Mouse (Mus musculus) liver, embryonic 15.5 days (tissue): Measurements from ENCODE around the gene Pkd2. TPM values are rescaled to one million over a fixed set of nuclear protein-coding genes. Genes with fewer than 3 reads are reported as not detected.
A peak's percentile ranks its signal among the peaks of the same experiment; 100 is the strongest.
"Not testable (repeated sequence)": the region's sequence is repeated elsewhere in the genome, so short reads cannot be mapped to it uniquely, and the experiment has no call there.

Experiments used
- ATAC-seq: fragments of 200-750 bp; cut with Nextera tagmentation; 2 replicates; pipeline ENCODE4 v1.8.0; 2017; ENCODE audit warnings: moderate number of reproducible peaks, mild to moderate bottlenecking, moderate library complexity; ENCODE audit not compliant: insufficient read depth
- H3K27ac ChIP-seq: fragments of 300-500 bp; sonication (generic); replicated peaks from 2 replicates; pipeline ENCODE4 v1.5.1; 2015; ENCODE audit warnings: mild to moderate bottlenecking, inconsistent platforms
- H3K27me3 ChIP-seq: fragments of 300-500 bp; sonication (generic); 2 replicates; pipeline ENCODE4 v1.6.1; 2015; ENCODE audit warnings: mild to moderate bottlenecking, inconsistent platforms
- H3K36me3 ChIP-seq: fragments of 300-500 bp; sonication (generic); replicated peaks from 2 replicates; pipeline ENCODE4 v1.6.1; 2015; ENCODE audit warnings: moderate library complexity, mild to moderate bottlenecking, inconsistent platforms
- H3K4me1 ChIP-seq: fragments of 300-500 bp; sonication (generic); replicated peaks from 2 replicates; pipeline ENCODE4 v1.6.1; 2015; ENCODE audit warnings: inconsistent platforms
- H3K4me2 ChIP-seq: fragments of 300-500 bp; sonication (generic); 2 replicates; pipeline ENCODE4 v1.6.1; 2015; ENCODE audit warnings: moderate library complexity, mild to moderate bottlenecking, inconsistent platforms
- H3K4me3 ChIP-seq: fragments of 300-500 bp; sonication (generic); replicated peaks from 2 replicates; pipeline ENCODE4 v1.5.1; 2015; ENCODE audit warnings: mild to moderate bottlenecking, inconsistent platforms
- H3K9ac ChIP-seq: fragments of 300-500 bp; sonication (generic); 2 replicates; pipeline ENCODE4 v1.6.1; 2015; ENCODE audit warnings: moderate library complexity, mild to moderate bottlenecking, inconsistent platforms
- H3K9me3 ChIP-seq: fragments of 300-500 bp; sonication (generic); replicated peaks from 2 replicates; pipeline ENCODE4 v1.6.1; 2016; ENCODE audit warnings: inconsistent platforms
- WGBS: fragments of 180-500 bp; shearing (Covaris S2); methylation state at CpG from one replicate; pipeline ENCODE4 v1.1.7; 2015; ENCODE audit warnings: mixed read lengths; ENCODE audit not compliant: insufficient replicate concordance; 5-methylcytosine and 5-hydroxymethylcytosine counted together
- polyA plus RNA-seq: library from polyadenylated mRNA; unstranded; fragments of >200 nt; fragmentation: Nextera tagmentation; extraction: Ambion mirVana; gene quantifications from 2 replicates; pipeline ENCODE4 v1.2.1, GENCODE M21; 2015

Gene Pkd2
- polyA plus RNA-seq, 1 experiment from 2014 or later, result 0.92 TPM

DNA sequence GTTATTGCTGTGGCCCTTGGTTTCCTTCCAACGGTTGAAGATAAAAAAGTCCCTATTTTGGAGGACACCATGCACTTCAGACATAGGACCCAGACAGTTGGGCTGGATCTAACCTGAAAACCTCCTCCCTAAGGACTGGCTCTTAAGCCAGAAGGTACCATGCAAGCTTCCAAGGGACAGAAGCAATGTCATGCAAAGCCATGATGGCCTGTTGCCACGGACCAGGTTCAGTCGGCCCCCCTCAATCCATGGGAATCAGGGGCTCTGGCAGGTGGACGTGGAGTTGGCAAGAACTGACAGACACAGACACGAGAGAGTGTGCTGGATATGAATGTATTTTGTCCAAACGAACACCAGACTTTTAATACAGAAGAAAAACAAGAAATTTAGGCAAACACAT lies 16.9 kb upstream of the Pkd2 start:
- Histone ChIP-seq H3K27me3 (no peaks in the 10 kb centered on the region), H3K4me3 (no peak overlapping the region), H3K4me2 (no peak overlapping the region), H3K9me3 (no peaks in the 10 kb centered on the region), H3K9ac (no peak overlapping the region), H3K4me1 (no peaks in the 10 kb centered on the region), H3K27ac (no peak overlapping the region), H3K36me3 (no peaks in the 10 kb centered on the region)
- no peak for ATAC-seq
- 54% methylated on average over 6 of the region's 6 CpGs for WGBS

DNA sequence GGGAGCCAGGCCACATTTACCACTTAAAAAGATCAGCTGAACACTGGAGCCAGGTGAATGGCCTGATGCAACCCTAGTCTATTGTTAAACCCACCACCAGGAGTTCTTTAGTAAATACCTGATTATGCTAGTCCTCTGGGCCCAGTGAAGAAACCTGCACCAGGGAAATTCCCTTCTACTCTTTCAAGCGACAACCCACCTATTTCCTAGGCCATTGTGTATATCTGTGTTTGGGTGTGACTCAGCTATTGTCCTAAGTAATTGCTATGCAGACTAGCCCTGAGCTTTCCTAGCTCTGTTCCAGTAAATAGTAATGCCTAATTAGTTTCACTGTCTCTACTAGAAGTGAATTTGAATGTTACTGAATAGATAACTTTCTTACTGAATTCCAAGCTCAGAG lies 16.4 kb upstream of the Pkd2 start:
- Histone ChIP-seq H3K4me3 (no peak overlapping the region), H3K4me1 (no peaks in the 10 kb centered on the region), H3K27ac (no peak overlapping the region), H3K27me3 (no peaks in the 10 kb centered on the region), H3K4me2 (no peak overlapping the region), H3K36me3 (no peaks in the 10 kb centered on the region), H3K9ac (no peak overlapping the region), H3K9me3 (no peaks in the 10 kb centered on the region)
- WGBS, result 53% methylated on average over 1 of the region's 1 CpGs
- ATAC-seq, result no peak

DNA sequence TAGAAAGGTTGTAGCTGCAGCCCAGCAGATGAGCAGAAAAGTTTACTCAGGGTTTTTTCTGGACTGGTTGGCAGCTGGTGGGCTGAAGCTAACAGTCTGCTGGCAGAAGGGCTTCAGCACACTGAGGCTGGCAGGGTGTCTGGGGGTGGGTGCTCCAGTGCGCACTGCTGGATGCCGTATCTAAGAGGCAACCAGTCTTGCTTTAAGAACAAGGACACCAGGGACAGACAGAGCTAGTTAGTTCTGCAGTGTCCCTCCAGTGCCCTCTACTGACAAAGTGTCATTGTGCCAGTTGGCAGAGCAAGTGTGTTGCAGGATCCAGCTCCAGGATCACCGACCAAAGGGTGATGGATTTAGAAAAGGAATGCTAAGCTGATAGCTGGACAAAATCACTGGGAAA lies 13.1 kb upstream of the Pkd2 start:
- H3K4me2 ChIP-seq, result no peak overlapping the region
- no peaks in the 10 kb centered on the region for H3K4me1 ChIP-seq
- no peaks in the 10 kb centered on the region for H3K9me3 ChIP-seq
- no peak overlapping the region for H3K9ac ChIP-seq
- H3K36me3 ChIP-seq, result no peaks in the 10 kb centered on the region
- H3K27ac ChIP-seq, result no peak overlapping the region
- H3K4me3 ChIP-seq, result no peak overlapping the region
- no peaks in the 10 kb centered on the region for H3K27me3 ChIP-seq
- ATAC-seq, result no peak
- 11% methylated on average over 3 of the region's 3 CpGs for WGBS

DNA sequence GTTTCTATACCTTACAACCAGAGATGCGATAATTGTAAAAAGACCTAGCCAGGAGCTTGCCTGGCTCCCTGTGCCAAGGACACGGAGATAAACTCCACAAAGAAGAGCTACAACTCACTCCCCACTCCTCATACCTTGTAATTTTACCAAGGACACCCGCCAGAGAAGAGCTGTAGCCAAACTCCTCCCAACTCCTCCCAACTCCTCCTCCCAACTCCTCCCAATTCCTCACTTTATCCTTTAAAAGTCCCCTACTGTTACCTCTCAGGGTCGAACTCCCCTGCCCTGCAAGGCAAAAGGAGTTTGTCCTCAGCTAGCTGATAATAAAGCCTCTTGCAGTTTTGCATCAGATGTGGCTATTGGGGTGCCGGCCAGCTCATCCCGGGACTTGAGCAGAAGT lies 10.9 kb upstream of the Pkd2 start:
- H3K36me3 ChIP-seq, H3K27ac ChIP-seq, H3K27me3 ChIP-seq, H3K9me3 ChIP-seq, ATAC-seq, H3K4me3 ChIP-seq, H3K9ac ChIP-seq, H3K4me2 ChIP-seq, H3K4me1 ChIP-seq: not testable (repeated sequence)
- 16% methylated on average over 6 of the region's 6 CpGs for WGBS

DNA sequence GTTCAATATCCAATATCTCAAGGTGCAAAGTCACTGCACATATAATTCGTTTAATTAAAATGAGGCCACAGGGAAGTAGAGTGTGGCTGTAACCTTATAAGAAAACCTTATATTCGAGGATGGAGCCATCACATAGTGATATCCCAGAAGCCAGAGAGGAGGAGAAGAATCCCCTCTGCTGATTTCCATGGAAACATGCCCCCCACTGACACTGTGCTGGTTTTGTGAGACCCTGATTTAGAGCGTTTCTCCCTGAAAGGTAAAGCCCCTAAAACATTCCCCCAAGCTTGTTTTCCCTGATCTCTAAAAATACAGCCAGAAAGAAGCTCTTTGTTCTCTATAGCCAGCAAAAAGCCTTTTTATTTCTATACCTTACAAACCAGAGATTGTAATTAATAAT lies 9.8 kb upstream of the Pkd2 start:
- Histone ChIP-seq H3K9ac (no peak overlapping the region), H3K27ac (no peak overlapping the region), H3K4me1 (no peaks in the 10 kb centered on the region), H3K4me2 (no peak overlapping the region), H3K27me3 (no peaks in the 10 kb centered on the region), H3K4me3 (no peak overlapping the region), H3K9me3 (no peaks in the 10 kb centered on the region), H3K36me3 (no peaks in the 10 kb centered on the region)
- ATAC-seq, result no peak
- WGBS, result 29% methylated on average over 3 of the region's 3 CpGs

DNA sequence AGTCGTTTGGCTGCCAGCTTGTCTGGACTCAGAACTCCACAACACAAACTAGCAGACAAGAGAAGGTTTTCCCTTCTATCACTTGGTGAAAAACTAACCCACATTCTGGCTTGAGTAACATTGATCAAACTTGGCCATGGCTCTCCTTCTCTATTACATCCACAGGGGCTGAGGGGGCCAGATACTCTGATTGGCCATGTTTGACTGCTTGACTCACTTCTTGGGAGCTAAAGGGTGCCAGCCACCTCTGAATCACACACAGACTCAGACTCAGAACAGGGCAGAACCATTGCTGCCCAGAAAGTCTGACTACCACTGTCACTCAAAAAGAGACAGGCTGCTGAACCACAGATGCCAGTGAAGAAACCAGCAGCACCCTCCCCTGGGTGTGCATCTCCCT lies 6.2 kb upstream of the Pkd2 start:
- 32% methylated on average over 1 of the region's 1 CpGs for WGBS
- H3K9ac ChIP-seq, result no peak overlapping the region
- H3K36me3 ChIP-seq, result no peaks in the 10 kb centered on the region
- ATAC-seq, result no peak
- H3K27ac ChIP-seq, result no peak overlapping the region
- H3K4me1 ChIP-seq, result no peaks in the 10 kb centered on the region
- no peaks in the 10 kb centered on the region for H3K9me3 ChIP-seq
- H3K27me3 ChIP-seq, result no peaks in the 10 kb centered on the region
- no peak overlapping the region for H3K4me2 ChIP-seq
- no peak overlapping the region for H3K4me3 ChIP-seq

DNA sequence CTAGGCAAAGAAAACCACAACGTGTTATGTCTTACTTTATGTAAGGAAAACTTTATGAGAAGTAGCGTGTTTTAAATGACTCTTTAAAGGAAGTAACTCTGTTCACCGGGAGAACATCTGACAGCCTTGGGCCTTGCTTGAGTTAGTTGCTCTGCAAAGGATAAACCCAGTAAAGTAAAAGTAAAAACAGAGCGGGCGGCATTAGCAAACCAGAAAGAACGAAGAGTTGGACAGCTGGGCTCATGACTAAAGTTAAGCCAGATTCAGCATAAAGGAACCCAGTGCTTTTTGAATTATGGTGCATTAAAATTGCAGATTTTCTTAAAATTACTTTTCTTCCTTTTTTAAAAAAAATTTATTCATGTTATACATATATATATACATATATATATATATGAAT lies 4.7 kb upstream of the Pkd2 start:
- H3K27me3 ChIP-seq, result peaks cover 13% of the 10 kb centered on the region
- no peak overlapping the region for H3K9ac ChIP-seq
- 70% methylated on average over 6 of the region's 6 CpGs for WGBS
- no peaks in the 10 kb centered on the region for H3K4me1 ChIP-seq
- no peak overlapping the region for H3K4me2 ChIP-seq
- H3K27ac ChIP-seq, result no peak overlapping the region
- H3K9me3 ChIP-seq, result no peaks in the 10 kb centered on the region
- H3K36me3 ChIP-seq, result no peaks in the 10 kb centered on the region
- no peak for ATAC-seq
- no peak overlapping the region for H3K4me3 ChIP-seq

DNA sequence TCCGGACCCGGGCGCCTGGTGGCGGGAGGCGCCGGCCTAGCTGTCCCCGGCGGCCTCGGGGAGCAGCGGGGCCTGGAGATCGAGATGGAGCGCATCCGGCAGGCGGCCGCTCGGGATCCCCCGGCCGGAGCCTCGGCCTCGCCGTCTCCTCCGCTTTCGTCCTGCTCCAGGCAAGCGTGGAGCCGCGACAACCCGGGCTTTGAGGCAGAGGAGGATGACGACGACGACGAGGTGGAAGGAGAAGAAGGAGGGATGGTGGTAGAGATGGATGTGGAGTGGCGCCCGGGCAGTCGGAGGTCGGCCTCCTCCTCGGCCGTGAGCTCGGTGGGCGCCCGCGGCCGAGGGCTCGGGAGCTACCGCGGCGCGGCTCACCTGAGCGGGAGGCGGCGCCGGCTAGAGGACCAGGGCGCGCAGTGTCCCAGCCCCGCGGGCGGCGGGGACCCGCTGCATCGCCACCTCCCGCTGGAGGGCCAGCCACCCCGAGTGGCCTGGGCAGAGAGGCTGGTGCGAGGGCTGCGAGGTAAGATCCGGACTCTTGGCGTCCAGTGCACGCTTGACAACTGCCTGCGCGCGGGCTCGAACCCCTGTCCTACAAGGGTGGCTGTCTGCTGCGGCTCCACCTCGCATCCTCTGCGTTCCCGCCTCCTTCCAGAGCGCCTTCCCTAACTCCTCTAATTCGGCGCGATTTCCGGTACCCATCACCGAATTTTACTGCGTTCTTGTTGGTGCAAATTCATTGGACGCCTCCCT lies 631 bp downstream of the Pkd2 start:
- H3K27ac ChIP-seq, result no peak overlapping the region; the same call in 1 of the 2 replicates

DNA sequence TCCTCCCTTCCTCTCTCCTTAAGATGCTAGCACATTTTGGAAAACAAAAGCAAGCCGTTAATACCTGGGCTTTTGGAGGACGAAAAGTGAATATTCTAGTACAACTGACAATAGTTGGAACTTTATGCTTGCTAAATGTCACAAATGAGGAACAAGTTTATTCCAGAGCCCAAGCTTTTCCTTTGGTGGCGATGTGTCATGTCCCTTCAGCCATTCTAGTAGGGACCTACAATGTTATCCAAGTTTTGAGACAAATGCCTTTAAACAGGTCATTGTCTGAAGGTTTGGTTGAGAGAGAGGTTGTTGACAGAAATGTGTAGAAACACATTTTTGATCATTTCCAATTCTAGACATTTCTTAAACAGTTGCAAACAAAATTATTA lies 1.2 kb downstream of the Pkd2 start:
- no peaks in the 10 kb centered on the region for H3K4me1 ChIP-seq
- H3K9me3 ChIP-seq, result no peaks in the 10 kb centered on the region
- no peak for ATAC-seq
- H3K36me3 ChIP-seq, result no peaks in the 10 kb centered on the region
- H3K4me2 ChIP-seq, result peak overlapping the region; percentile 67
- H3K27me3 ChIP-seq, result peaks cover 30% of the 10 kb centered on the region
- H3K9ac ChIP-seq, result no peak overlapping the region
- peak overlapping the region; percentile 60; the same call in 1 of the 2 replicates for H3K4me3 ChIP-seq
- 37% methylated on average over 3 of the region's 3 CpGs for WGBS
- no peak overlapping the region for H3K27ac ChIP-seq

More for the DNA sequence above, 631 bp downstream of the Pkd2 start:
- Histone ChIP-seq H3K4me2 (peak overlapping the region; percentile 67), H3K4me1 (no peaks in the 10 kb centered on the region), H3K36me3 (no peaks in the 10 kb centered on the region), H3K9ac (peak overlapping the region; percentile 30; the same call in 1 of the 2 replicates), H3K27me3 (peaks cover 30% of the 10 kb centered on the region), H3K4me3 (peak overlapping the region; percentile 60), H3K9me3 (no peaks in the 10 kb centered on the region)
- WGBS, result 2% methylated on average over 80 of the region's 82 CpGs
- ATAC-seq, result peak; percentile 31; the same call in 1 of the 2 replicates

DNA sequence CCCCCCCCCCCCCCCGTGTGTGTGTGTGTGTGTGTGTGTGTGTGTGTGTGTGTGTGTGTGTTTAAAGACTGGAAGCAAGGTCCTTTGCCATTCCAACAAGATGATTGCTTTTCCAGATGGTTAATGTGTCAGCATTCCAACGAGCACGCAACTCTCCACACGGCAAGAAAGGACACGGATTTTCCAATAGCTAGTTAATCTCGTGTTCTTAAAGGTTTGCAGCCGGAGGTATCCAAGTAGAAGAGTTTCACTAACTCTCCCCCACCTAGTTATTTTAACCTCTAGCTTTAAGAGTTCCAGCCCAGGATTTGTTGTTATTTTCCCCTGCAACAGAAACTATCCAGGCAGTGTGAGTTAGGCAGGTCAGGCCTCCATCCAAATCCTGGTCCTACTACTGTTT lies 1.6 kb downstream of the Pkd2 start:
- H3K27me3 ChIP-seq, result peaks cover 30% of the 10 kb centered on the region
- no peak overlapping the region for H3K27ac ChIP-seq
- 69% methylated on average over 6 of the region's 7 CpGs for WGBS
- H3K9me3 ChIP-seq, result no peaks in the 10 kb centered on the region
- H3K4me1 ChIP-seq, result no peaks in the 10 kb centered on the region
- H3K4me3 ChIP-seq, result no peak overlapping the region
- no peak overlapping the region for H3K9ac ChIP-seq
- no peak for ATAC-seq
- no peak overlapping the region for H3K4me2 ChIP-seq
- no peaks in the 10 kb centered on the region for H3K36me3 ChIP-seq

DNA sequence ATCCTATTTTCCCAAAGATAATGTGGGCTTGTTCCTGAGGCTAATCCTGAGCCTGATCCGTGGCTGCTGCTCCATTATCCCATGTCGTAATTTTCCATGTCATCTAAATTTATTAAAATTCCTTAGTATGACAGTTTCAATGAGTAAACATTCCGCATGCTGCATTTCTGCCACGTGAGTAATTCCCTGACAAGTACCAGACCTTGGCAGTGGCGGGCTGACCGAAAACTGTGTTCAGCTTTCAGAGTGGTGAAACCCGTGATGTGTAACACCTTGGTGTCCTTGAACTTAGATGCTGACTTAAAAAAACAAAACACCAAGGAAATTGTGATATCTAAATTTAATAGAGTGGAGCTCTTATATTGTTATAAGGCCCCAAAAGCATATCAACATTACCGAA lies 6.0 kb downstream of the Pkd2 start:
- no peak overlapping the region for H3K9ac ChIP-seq
- H3K4me3 ChIP-seq, result no peak overlapping the region
- no peak overlapping the region for H3K27ac ChIP-seq
- ATAC-seq, result no peak
- WGBS, result 72% methylated on average over 8 of the region's 8 CpGs
- H3K27me3 ChIP-seq, result peaks cover 10% of the 10 kb centered on the region
- H3K9me3 ChIP-seq, result no peaks in the 10 kb centered on the region
- H3K36me3 ChIP-seq, result 0 out of 2 replicates have a peak, but pooled peaks cover 2% of the 10 kb centered on the region
- no peak overlapping the region for H3K4me2 ChIP-seq
- H3K4me1 ChIP-seq, result no peaks in the 10 kb centered on the region

DNA sequence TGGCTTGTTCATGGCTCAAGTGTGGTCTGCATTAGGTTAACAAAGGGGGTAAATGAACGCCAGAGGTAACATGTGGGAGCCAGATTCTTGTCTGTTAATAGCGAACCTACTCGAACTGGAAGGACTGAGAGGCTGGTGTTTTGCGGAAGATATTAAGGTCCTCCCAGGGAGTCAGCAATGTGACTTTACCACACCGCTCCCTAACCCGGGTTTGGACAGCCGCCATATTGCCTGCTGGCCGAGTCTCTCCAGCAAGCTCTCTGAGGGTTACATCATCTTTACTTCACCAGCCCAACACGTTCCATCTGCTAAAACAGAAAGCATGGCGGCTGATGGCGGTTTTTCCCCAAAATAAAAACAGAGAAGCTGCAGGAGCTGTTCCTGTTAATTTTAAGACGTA lies 6.5 kb downstream of the Pkd2 start:
- H3K27ac ChIP-seq, result no peak overlapping the region
- no peak for ATAC-seq
- peaks cover 5% of the 10 kb centered on the region; the same call in 1 of the 2 replicates for H3K27me3 ChIP-seq
- H3K36me3 ChIP-seq, result 0 out of 2 replicates have a peak, but pooled peaks cover 2% of the 10 kb centered on the region
- no peak overlapping the region for H3K4me3 ChIP-seq
- WGBS, result 70% methylated on average over 12 of the region's 12 CpGs
- no peaks in the 10 kb centered on the region for H3K4me1 ChIP-seq
- no peak overlapping the region for H3K4me2 ChIP-seq
- H3K9ac ChIP-seq, result no peak overlapping the region
- no peaks in the 10 kb centered on the region for H3K9me3 ChIP-seq
